Comparison of ENCODE assay signal across 22 mouse cellular contexts in the genomic region with DNA sequence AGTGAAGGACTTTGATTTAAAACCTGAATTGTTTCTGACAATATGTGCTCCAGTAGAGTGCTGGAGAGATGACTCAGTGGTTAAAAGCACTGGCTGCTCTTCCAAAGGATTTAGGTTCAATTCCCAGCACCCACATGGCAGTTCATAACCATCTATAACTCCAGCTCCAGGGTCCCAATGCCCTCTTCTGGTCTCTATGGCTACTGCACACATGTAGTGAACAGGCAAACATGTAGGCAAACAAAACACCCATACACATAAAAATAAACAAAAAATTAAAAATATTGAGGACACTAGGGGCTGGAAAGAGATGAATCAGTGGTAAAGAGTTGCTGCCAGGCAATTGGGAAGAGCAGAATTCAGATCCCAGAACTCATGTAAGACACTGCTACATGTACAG.
"Had no signal": no experiment of that assay in that cellular context is flagged by ENCODE, and none has a peak within 500 bp of the region (broad histone marks: within the 10 kb centered on the region; RNA-seq: fewer than 3 reads in every experiment).

No protein-coding gene starts in this region.

- H3K27ac ChIP-seq: lung, embryonic 15.5 days; macrophage; midbrain, embryonic 13.5 days; midbrain, embryonic 15.5 days; neural tube, embryonic 13.5 days; neural tube, embryonic 15.5 days had no signal

- H3K36me3 ChIP-seq: lung, embryonic 15.5 days; midbrain, embryonic 13.5 days; midbrain, embryonic 15.5 days; neural tube, embryonic 13.5 days; neural tube, embryonic 15.5 days had no signal

- H3K27me3 ChIP-seq: midbrain, embryonic 15.5 days; neural tube, embryonic 15.5 days had no signal

- DNase-seq: liver, postnatal 0 days; lung, adult 2 months; lung, postnatal 14 days; lung, postnatal 36 days; retina, postnatal 1 day; right cerebral cortex, adult 18-20 months; right cerebral cortex, postnatal 25 days; right cerebral cortex, postnatal 4 days; spleen, adult 18-20 months; thymus, adult 18-20 months; thymus, postnatal 14 days; thymus, postnatal 36 days had no signal

- H3K9me3 ChIP-seq: lung, embryonic 15.5 days; midbrain, embryonic 13.5 days; midbrain, embryonic 15.5 days; neural tube, embryonic 13.5 days; neural tube, embryonic 15.5 days had no signal

- ATAC-seq: liver, postnatal 0 days; lung, postnatal 0 days; midbrain, embryonic 13.5 days; midbrain, embryonic 15.5 days had no signal

- H3K9ac ChIP-seq: liver, postnatal 0 days; lung, embryonic 15.5 days; midbrain, embryonic 13.5 days; midbrain, embryonic 15.5 days; neural tube, embryonic 13.5 days; neural tube, embryonic 15.5 days had no signal

- H3K4me2 ChIP-seq: lung, embryonic 15.5 days; midbrain, embryonic 11.5 days; midbrain, embryonic 13.5 days; midbrain, embryonic 15.5 days; neural tube, embryonic 13.5 days; neural tube, embryonic 15.5 days had no signal

- H3K4me3 ChIP-seq: lung, embryonic 15.5 days; megakaryocyte, embryonic 14.5 days; midbrain, embryonic 13.5 days; midbrain, embryonic 15.5 days; myocyte; neural tube, embryonic 13.5 days; neural tube, embryonic 15.5 days had no signal
